Mouse (Mus musculus): Measurements from ENCODE around the gene Setd7. TPM values are rescaled to one million over a fixed set of nuclear protein-coding genes. Genes with fewer than 3 reads are reported as not detected.

The Setd7 gene
- total RNA-seq, 2 experiments from 2014 or later, result 76.1 to 80.7 TPM

DNA sequence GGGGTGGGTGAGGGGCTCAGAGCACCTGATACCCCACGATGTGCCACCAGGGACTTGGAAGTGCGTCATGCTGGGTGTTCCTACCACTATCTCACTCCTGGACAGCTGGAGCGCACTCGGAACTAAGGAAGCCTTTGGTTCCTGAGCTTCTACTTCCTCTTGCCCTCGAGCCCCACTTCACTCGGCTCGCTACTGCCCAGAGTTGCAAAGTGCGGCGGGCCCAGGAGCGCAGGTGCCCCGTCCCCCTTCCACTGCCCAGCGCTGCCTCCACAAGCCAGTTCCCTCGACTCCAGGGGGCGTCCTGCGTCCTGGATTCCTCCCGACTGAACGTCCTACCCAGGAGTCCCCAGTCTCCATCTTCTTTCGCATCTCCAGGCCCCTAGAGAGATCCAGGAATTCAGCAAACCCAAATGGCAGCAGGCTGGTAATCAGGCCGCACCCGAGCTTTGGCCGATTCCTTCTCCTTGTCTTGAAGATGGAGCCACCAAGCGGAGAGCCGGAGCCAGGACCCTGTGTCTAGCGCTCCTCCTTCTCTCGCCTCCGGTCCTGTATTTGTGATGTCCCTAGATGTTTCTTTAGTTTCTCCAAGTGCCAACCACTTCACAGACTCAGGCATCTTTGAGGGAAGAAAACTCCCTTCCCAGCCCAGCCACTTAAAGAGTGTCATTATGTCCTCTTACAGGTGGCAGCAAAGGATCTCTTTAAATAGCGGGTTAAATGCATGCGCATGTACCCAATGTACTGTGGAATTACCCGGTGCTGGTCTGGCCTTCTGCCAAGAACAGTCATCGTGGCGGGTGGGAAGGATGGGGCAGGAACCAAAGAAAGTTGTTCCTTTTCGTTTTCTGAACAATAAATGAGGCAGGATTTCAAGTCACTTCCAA is 672 bp upstream of the Setd7 start:
- DNase-seq (ENCODE audit: low spot score in 2 of 2), result peak; percentile 70 to 72
- intact Hi-C loops (cut with DNase I), result loop anchor here (5.0 kb wide), 1 partner anchor 79 kb away; the partner anchor contains the start of gene Rab33b

DNA sequence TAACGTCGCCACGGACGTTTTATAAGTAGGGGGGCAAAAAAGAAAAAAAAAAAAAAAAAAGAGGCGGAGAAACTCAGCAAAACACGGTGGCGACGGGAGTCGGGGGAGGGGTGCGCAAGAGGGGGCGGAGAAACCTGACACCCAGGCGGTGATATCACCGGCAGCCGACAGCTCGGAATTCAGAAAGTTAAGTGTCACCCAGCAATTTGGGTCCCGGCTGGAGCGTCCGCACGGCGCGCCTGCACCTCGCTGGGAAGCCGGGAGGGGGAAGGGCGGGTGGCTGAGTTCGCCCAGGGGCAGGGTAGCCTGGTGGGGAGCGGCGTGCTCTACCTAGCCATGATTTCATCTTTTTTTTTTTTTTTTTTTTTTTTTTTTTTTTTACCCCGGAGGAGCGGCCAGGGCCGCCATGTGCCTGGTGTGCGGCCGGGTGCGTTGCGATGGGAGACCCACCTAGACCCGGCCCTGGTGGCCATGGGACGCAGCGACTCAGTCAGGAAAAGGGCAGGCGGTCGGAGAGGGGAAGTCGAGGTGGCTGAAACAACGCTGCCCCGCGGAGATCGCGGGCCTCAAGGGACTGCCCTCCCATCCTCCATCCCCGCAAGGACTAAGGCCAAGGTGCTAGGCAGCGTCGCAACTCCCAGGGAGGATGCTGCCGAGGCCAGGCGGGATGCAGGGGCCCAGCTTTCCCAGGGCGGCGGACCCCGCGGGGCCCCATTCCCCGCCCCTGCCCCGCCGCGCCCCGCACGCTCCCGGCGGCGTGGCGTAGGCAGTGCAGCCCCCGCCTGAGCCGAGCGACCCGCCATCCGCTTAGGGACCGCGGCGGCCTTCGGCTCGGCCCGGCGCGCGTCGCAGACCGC is 857 bp downstream of the Setd7 start:
- intact Hi-C loops (cut with DNase I), result loop anchor here (5.0 kb wide), 1 partner anchor 78 kb away; the partner anchor contains the start of gene Rab33b

DNA sequence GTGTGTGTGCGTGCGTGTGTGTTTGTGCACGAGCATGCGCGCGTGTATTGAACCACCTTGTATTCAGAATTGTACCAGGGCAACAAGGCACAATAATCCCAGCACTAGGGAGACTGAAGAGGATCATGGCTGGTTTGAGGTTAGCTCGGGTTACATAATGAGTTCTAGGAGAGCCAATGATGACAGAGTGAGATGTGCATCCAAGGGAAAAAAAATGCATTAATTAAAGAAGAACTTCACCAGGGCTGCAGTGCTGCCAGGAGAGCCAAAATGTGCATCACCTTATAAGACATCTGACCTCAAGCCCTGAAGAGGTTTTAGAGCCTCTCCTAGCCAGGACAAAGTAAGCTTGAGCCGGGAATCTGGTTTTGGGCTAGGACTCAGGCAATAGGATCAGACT is 5.1 kb downstream of the Setd7 start:
- DNase-seq (ENCODE audit: low spot score in 2 of 2), result no peak
- intact Hi-C loops (cut with DNase I), result no loop called here

More for the DNA sequence above, 857 bp downstream of the Setd7 start:
- peak; percentile 80 to 91 for DNase-seq (ENCODE audit: low spot score in 2 of 2)

GRCm38 (mm10) chr3:51554836-51555235 is 5.8 kb downstream of the Setd7 start:
- intact Hi-C loops (cut with DNase I), result no loop called here

DNA sequence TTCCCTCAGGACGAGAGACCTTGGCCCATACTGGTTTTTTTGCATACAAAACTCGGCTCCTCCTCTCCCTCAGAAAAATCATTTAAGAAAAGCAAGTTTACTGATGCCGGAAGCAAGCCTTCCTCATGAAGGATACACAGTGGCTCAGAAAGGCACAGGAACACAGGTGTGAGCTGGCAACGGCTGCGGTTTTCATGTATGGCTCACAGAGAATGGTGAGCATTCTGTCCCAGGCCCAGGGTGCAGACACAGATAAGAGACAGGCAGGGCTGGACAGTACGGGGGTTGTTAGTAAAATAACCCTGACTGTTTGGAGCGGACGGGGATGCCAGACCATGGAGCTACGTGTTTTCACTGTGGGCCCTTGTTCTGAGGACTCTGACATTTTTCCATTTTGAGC is 6.6 kb downstream of the Setd7 start:
- DNase-seq (ENCODE audit: low spot score in 2 of 2), result no peak
- intact Hi-C loops (cut with DNase I), result no loop called here

More at GRCm38 (mm10) chr3:51554836-51555235, 5.8 kb downstream of the Setd7 start:
- DNase-seq (ENCODE audit: low spot score in 2 of 2), result no peak

DNA sequence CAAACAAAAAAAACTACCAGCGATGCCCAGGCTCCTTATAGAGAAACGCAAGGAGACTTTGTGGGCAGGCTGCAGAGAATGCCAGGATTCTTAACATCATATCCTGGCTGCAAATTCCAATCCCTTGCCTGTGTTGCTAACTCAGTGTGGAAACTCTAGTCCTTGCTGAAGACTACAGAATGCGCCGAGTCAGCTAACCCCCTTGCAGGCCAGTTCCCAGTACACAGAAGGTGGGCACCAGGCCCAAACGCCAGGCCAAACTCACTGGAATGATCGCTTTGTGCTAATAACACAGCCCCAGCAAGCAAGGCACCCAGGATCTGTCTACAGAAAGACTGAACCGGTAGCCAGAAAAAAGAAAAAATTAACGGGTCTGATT is 7.2 kb downstream of the Setd7 start:
- intact Hi-C loops (cut with DNase I), result no loop called here
- DNase-seq (ENCODE audit: low spot score in 2 of 2), result peak; percentile 23 to 39

GRCm38 (mm10) chr3:51552841-51553496 is 7.7 kb downstream of the Setd7 start:
- intact Hi-C loops (cut with DNase I), result no loop called here
- DNase-seq (ENCODE audit: low spot score in 2 of 2), result no peak

GRCm38 (mm10) chr3:51552197-51552596 is 8.5 kb downstream of the Setd7 start:
- intact Hi-C loops (cut with DNase I), result no loop called here

GRCm38 (mm10) chr3:51548987-51549579 is 11.6 kb downstream of the Setd7 start:
- intact Hi-C loops (cut with DNase I), result no loop called here
- DNase-seq (ENCODE audit: low spot score in 2 of 2), result no peak

More at GRCm38 (mm10) chr3:51552197-51552596, 8.5 kb downstream of the Setd7 start:
- DNase-seq (ENCODE audit: low spot score in 2 of 2), result no peak

GRCm38 (mm10) chr3:51547577-51547976 is 13.1 kb downstream of the Setd7 start:
- no peak for DNase-seq (ENCODE audit: low spot score in 2 of 2)
- intact Hi-C loops (cut with DNase I), result no loop called here

- DNase-seq (ENCODE audit: low spot score in 2 of 2), result no peak
- intact Hi-C loops (cut with DNase I), result no loop called here
Measured at GRCm38 (mm10) chr3:51544442-51545128, 16.1 kb downstream of the Setd7 start.

DNA sequence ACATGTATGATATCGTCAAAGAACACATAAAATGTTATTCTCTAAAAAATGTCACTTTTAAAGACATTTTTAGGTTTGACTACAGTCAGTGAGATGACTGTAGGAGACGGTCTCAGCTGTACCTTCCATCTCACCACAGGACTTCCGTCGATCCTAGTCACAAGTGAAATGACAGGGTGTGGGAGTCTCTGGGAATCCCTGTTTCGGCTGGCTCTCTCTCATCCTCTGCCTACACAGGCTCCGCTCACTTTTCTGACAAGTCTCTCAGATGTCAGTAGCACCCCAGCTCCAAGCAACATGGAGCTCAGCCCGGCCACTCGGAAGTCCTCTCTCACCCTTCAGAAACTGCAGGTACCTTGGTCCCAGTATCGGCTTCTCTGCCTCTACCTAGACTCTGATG is 20.0 kb downstream of the Setd7 start:
- intact Hi-C loops (cut with DNase I), result no loop called here
- DNase-seq (ENCODE audit: low spot score in 2 of 2), result no peak

DNA sequence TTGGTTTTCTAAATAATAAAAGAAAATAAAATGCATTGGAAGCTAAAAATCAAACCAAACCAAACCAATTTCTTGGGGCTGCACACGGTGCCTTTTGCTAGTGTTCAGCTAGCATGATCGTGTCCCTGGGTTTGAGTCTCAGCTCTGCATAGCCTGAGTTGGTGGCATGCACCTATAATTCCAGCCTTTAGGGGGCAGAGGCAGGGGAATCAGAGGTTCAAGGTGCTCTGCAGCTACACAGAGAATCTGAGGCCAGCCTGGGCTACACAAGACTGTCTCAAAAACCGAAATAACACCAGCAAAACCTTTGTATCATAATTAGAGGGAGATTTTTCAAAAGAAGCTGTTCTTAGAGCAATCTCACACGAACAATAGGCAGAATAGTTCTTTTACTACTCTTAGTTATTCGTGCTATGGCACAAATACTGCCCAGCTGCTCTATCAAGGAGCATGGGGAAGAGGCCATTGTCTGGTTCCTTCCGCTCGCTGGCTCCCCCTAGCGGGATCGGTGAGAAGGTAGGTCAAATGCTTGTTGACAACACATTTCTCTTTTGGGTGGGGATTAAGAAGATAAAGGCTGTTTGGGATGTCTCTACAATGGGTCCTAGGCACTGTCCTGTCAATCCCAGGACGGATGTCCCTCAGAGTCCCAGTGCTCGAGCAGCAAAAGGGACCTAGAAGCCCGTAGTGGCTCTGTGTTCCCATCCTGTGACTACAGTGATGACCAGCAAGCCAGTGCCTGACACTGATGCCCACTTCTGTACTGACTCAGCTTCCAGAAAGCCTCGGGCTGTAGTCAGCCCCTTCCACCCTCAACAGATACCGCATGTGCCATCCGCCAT is 20.9 kb downstream of the Setd7 start:
- intact Hi-C loops (cut with DNase I), result no loop called here
- peak in 1 of 2 experiments; percentile 64 for DNase-seq (ENCODE audit: low spot score in 2 of 2)

DNA sequence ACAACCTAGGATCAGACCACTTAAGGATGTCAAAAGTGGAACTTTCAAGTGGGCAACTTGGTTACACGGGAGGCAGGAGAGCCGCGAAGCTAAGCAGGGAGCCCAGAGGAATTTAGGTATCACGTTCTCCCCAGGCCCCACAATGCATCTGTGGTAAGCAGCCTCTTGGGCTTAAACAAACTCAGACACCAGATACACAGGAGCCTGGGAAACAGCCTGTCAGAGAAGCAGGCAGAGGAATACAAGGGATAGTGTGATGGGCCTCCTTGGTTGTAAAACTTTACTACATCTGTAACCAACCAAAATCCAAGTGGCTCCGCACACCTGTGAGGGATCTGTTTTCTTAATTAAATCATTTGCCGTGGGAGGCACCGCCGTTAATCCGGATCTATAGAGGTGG is 26.7 kb downstream of the Setd7 start:
- no peak for DNase-seq (ENCODE audit: low spot score in 2 of 2)
- intact Hi-C loops (cut with DNase I), result no loop called here

DNA sequence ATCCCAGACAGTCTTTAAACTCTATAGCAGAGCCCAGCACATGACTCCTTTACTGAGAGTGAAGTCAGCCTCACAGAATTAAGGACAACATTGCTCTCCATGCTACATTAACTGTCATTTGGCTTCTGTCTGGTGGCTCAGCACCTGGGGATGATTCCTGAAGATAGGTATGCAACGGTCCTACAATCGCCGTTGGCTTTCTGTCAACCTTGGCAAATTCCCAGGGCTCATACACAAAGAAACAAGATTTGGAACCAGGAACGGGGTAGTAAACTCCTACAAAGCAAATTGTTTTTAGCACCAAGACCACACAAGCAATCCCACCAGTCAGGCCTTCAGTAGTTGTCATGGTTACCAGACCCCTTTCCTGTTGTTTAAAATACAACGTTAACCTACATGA is 27.1 kb downstream of the Setd7 start:
- intact Hi-C loops (cut with DNase I), result no loop called here
- no peak for DNase-seq (ENCODE audit: low spot score in 2 of 2)

GRCm38 (mm10) chr3:51532282-51532620 is 28.4 kb downstream of the Setd7 start:
- intact Hi-C loops (cut with DNase I), result no loop called here
- no peak for DNase-seq (ENCODE audit: low spot score in 2 of 2)

- DNase-seq (ENCODE audit: low spot score in 2 of 2), result peak; percentile 42 to 55
Measured at GRCm38 (mm10) chr3:51531473-51532281, 29.0 kb downstream of the Setd7 start.

More at GRCm38 (mm10) chr3:51531473-51532281, 29.0 kb downstream of the Setd7 start:
- intact Hi-C loops (cut with DNase I), result no loop called here
